Mouse (Mus musculus) lung, embryonic 16.5 days (tissue): ENCODE results near the gene Fcf1. TPM values are rescaled to one million over a fixed set of nuclear protein-coding genes. Genes with fewer than 3 reads are reported as not detected.

ENCODE experiments used
- ATAC-seq: fragments of 200-750 bp; cut with Nextera tagmentation; 2 replicates; pipeline ENCODE4 v1.8.0; 2017; ENCODE audit warnings: low read depth, mild to moderate bottlenecking, moderate library complexity
- H3K27ac ChIP-seq: fragments of 300-500 bp; sonication (generic); 2 replicates; pipeline ENCODE4 v1.5.1; 2014; ENCODE audit warnings: mild to moderate bottlenecking, control low read depth, low read length
- H3K27me3 ChIP-seq: fragments of 300-500 bp; sonication (generic); 2 replicates; pipeline ENCODE4 v1.6.1; 2014; ENCODE audit warnings: low read depth, low read length, mixed read lengths; ENCODE audit not compliant: control insufficient read depth, insufficient read depth
- H3K36me3 ChIP-seq: fragments of 300-500 bp; sonication (generic); 2 replicates; pipeline ENCODE4 v1.6.1; 2014; ENCODE audit warnings: low read length; ENCODE audit not compliant: control insufficient read depth, insufficient read depth
- H3K4me1 ChIP-seq: fragments of 300-500 bp; sonication (generic); replicated peaks from 2 replicates; pipeline ENCODE4 v1.6.1; 2014; ENCODE audit warnings: low read length, mixed read lengths; ENCODE audit not compliant: control insufficient read depth, insufficient read depth
- H3K4me2 ChIP-seq: fragments of 300-500 bp; sonication (generic); 2 replicates; pipeline ENCODE4 v1.6.1; 2014; ENCODE audit warnings: low read depth, low read length, control low read depth
- H3K4me3 ChIP-seq: fragments of 300-500 bp; sonication (generic); 2 replicates; pipeline ENCODE4 v1.5.1; 2014; ENCODE audit warnings: mild to moderate bottlenecking, low read length, control low read depth
- H3K9ac ChIP-seq: fragments of 300-500 bp; sonication (generic); 2 replicates; pipeline ENCODE4 v1.6.1; 2014; ENCODE audit warnings: low read length, control low read depth
- H3K9me3 ChIP-seq: fragments of 300-500 bp; sonication (generic); 2 replicates; pipeline ENCODE4 v1.6.1; 2016; ENCODE audit warnings: low read length; ENCODE audit not compliant: control insufficient read depth
- WGBS: fragments of 180-500 bp; shearing (Covaris S2); extraction: QIAGEN DNeasy Blood & Tissue Kit; methylation state at CpG from one replicate; pipeline ENCODE4 v1.1.7; 2014; 5-methylcytosine and 5-hydroxymethylcytosine counted together
- polyA plus RNA-seq: library from polyadenylated mRNA; unstranded; fragments of >200 nt; fragmentation: Nextera tagmentation; extraction: Ambion mirVana; gene quantifications from 2 replicates; pipeline ENCODE4 v1.2.1, GENCODE M21; 2015

Gene Fcf1
- 141 and 147 TPM in 2 replicates for polyA plus RNA-seq

GRCm38 (mm10) chr12:84970428-84971096 is at the start of gene Fcf1, which contains the start of gene Arel1:
Fcf1 (plus strand) TSS chr12:84970897.
Arel1 (minus strand) TSS chr12:84970900.
- H3K27me3 ChIP-seq, result no peaks in the 10 kb centered on the region
- peak within 1 kb of the TSS; percentile 95 for H3K4me3 ChIP-seq
- H3K36me3 ChIP-seq, result peaks cover 16% of the 10 kb centered on the region
- H3K9ac ChIP-seq, result peak within 1 kb of the TSS; percentile 89
- WGBS, result under 1% methylated on average over 42 of the region's 42 CpGs
- peak; percentile 88 for ATAC-seq
- H3K4me1 ChIP-seq, result peaks cover 16% of the 10 kb centered on the region
- H3K9me3 ChIP-seq, result no peaks in the 10 kb centered on the region
- peak within 1 kb of the TSS; percentile 46; the same call in 1 of the 2 replicates for H3K27ac ChIP-seq
- peak within 1 kb of the TSS; percentile 92 for H3K4me2 ChIP-seq

GRCm38 (mm10) chr12:84921881-84922419 is 48.7 kb upstream of the Fcf1 start:
- Histone ChIP-seq H3K4me3 (no peak overlapping the region), H3K36me3 (peaks cover 25% of the 10 kb centered on the region), H3K9ac (no peak overlapping the region)

GRCm38 (mm10) chr12:84924324-84924723 is 46.4 kb upstream of the Fcf1 start:
- Histone ChIP-seq H3K4me3 (no peak overlapping the region), H3K27me3 (no peaks in the 10 kb centered on the region), H3K36me3 (peaks cover 24% of the 10 kb centered on the region), H3K4me2 (no peak overlapping the region), H3K9ac (no peak overlapping the region), H3K4me1 (no peaks in the 10 kb centered on the region), H3K27ac (no peak overlapping the region), H3K9me3 (no peaks in the 10 kb centered on the region)
- no peak for ATAC-seq
- 89% methylated on average over 5 of the region's 5 CpGs for WGBS

More at GRCm38 (mm10) chr12:84921881-84922419, 48.7 kb upstream of the Fcf1 start:
- Histone ChIP-seq H3K4me2 (no peak overlapping the region), H3K4me1 (no peaks in the 10 kb centered on the region; the same call in 1 of the 2 replicates), H3K27me3 (no peaks in the 10 kb centered on the region), H3K27ac (no peak overlapping the region), H3K9me3 (no peaks in the 10 kb centered on the region)
- no peak for ATAC-seq
- 67% methylated on average over 8 of the region's 8 CpGs for WGBS

- Histone ChIP-seq H3K36me3 (peaks cover 21% of the 10 kb centered on the region), H3K27me3 (no peaks in the 10 kb centered on the region), H3K4me2 (no peak overlapping the region), H3K9ac (no peak overlapping the region), H3K27ac (no peak overlapping the region), H3K4me1 (no peaks in the 10 kb centered on the region), H3K4me3 (no peak overlapping the region), H3K9me3 (no peaks in the 10 kb centered on the region)
- WGBS, result 89% methylated on average over 6 of the region's 6 CpGs
- no peak for ATAC-seq
Measured at GRCm38 (mm10) chr12:84926542-84926941, 44.2 kb upstream of the Fcf1 start.

- no peaks in the 10 kb centered on the region for H3K27me3 ChIP-seq
- no peak overlapping the region for H3K27ac ChIP-seq
- no peaks in the 10 kb centered on the region for H3K4me1 ChIP-seq
- no peaks in the 10 kb centered on the region for H3K9me3 ChIP-seq
- no peak for ATAC-seq
- H3K36me3 ChIP-seq, result peaks cover 19% of the 10 kb centered on the region
- no peak overlapping the region for H3K4me3 ChIP-seq
- 88% methylated on average over 6 of the region's 6 CpGs for WGBS
- no peak overlapping the region for H3K4me2 ChIP-seq
- no peak overlapping the region for H3K9ac ChIP-seq
Measured at GRCm38 (mm10) chr12:84932210-84932609, 38.5 kb upstream of the Fcf1 start.

- 79% methylated on average over 5 of the region's 5 CpGs for WGBS
- Histone ChIP-seq H3K27ac (no peak overlapping the region), H3K9ac (no peak overlapping the region), H3K36me3 (peaks cover 20% of the 10 kb centered on the region), H3K4me1 (no peaks in the 10 kb centered on the region), H3K27me3 (no peaks in the 10 kb centered on the region), H3K4me2 (no peak overlapping the region), H3K4me3 (no peak overlapping the region), H3K9me3 (no peaks in the 10 kb centered on the region)
- ATAC-seq, result no peak
Measured at GRCm38 (mm10) chr12:84935343-84935742, 35.4 kb upstream of the Fcf1 start.

- H3K9ac ChIP-seq, result no peak overlapping the region
- no peaks in the 10 kb centered on the region for H3K27me3 ChIP-seq
- no peaks in the 10 kb centered on the region for H3K9me3 ChIP-seq
- ATAC-seq, result no peak
- 87% methylated on average over 7 of the region's 7 CpGs for WGBS
- H3K4me2 ChIP-seq, result no peak overlapping the region
- H3K36me3 ChIP-seq, result peaks cover 11% of the 10 kb centered on the region
- H3K4me1 ChIP-seq, result no peaks in the 10 kb centered on the region; the same call in 1 of the 2 replicates
- H3K4me3 ChIP-seq, result no peak overlapping the region
- no peak overlapping the region for H3K27ac ChIP-seq
Measured at GRCm38 (mm10) chr12:84939117-84939516, 31.6 kb upstream of the Fcf1 start.

GRCm38 (mm10) chr12:84940343-84940742 is 30.4 kb upstream of the Fcf1 start:
- H3K27me3 ChIP-seq, result no peaks in the 10 kb centered on the region
- 70% methylated on average over 7 of the region's 7 CpGs for WGBS
- H3K36me3 ChIP-seq, result peaks cover 7% of the 10 kb centered on the region
- no peak overlapping the region for H3K27ac ChIP-seq
- no peaks in the 10 kb centered on the region for H3K9me3 ChIP-seq
- H3K4me1 ChIP-seq, result no peaks in the 10 kb centered on the region; the same call in 1 of the 2 replicates
- no peak overlapping the region for H3K4me3 ChIP-seq
- no peak overlapping the region for H3K9ac ChIP-seq
- H3K4me2 ChIP-seq, result no peak overlapping the region
- ATAC-seq, result no peak

- peaks cover 7% of the 10 kb centered on the region for H3K36me3 ChIP-seq
- H3K27me3 ChIP-seq, result no peaks in the 10 kb centered on the region
- no peak overlapping the region for H3K9ac ChIP-seq
- H3K27ac ChIP-seq, result no peak overlapping the region
- no peaks in the 10 kb centered on the region for H3K9me3 ChIP-seq
- H3K4me2 ChIP-seq, result no peak overlapping the region
- 93% methylated on average over 13 of the region's 13 CpGs for WGBS
- ATAC-seq, result no peak
- H3K4me3 ChIP-seq, result no peak overlapping the region
- H3K4me1 ChIP-seq, result no peaks in the 10 kb centered on the region; the same call in 1 of the 2 replicates
Measured at GRCm38 (mm10) chr12:84941717-84942116, 29.0 kb upstream of the Fcf1 start.
